In genomic region chr15:96488941-96489786, GRCm38 (mm10) we compare ENCODE assay signal across 8 mouse cellular contexts. TPM values are rescaled to one million over a fixed set of nuclear protein-coding genes. Genes with fewer than 3 reads are reported as not detected.
DNase-seq lines count a peak whose midpoint lies in the region; ATAC-seq lines count a peak whose summit lies in the region.

No protein-coding gene starts in this region.

- H3K4me1 ChIP-seq in heart, embryonic 16.5 days (ENCODE audit: control insufficient read depth, insufficient read depth, low read length): peaks cover 5% of the 10 kb centered on the region; the same call in 1 of the 2 replicates
- peaks cover 5% of the 10 kb centered on the region for H3K4me1 ChIP-seq in liver, embryonic 11.5 days (replicated peaks; ENCODE audit: control insufficient read depth, insufficient read depth, low read length)

- H3K27me3 ChIP-seq in heart, embryonic 16.5 days (ENCODE audit: control insufficient read depth, insufficient read depth, low read length): no peaks in the 10 kb centered on the region
- no peaks in the 10 kb centered on the region for H3K27me3 ChIP-seq in liver, embryonic 11.5 days (replicated peaks; ENCODE audit: control insufficient read depth, insufficient read depth, low read length)

- H3K9me3 ChIP-seq in heart, embryonic 16.5 days (replicated peaks; ENCODE audit: control insufficient read depth, low read length): no peaks in the 10 kb centered on the region
- H3K9me3 ChIP-seq in liver, embryonic 11.5 days (ENCODE audit: control insufficient read depth, low read length): no peaks in the 10 kb centered on the region

- no peaks in the 10 kb centered on the region for H3K36me3 ChIP-seq in heart, embryonic 16.5 days (ENCODE audit: control insufficient read depth, insufficient read depth)
- no peaks in the 10 kb centered on the region for H3K36me3 ChIP-seq in liver, embryonic 11.5 days (ENCODE audit: control insufficient read depth, insufficient read depth, low read length)

- WGBS in heart, embryonic 16.5 days: 29% methylated on average over 20 of the region's 20 CpGs
- 32% methylated on average over 20 of the region's 20 CpGs for WGBS in liver, embryonic 11.5 days

- ATAC-seq in heart, embryonic 16.5 days (replicated peaks; ENCODE audit: extremely low read depth, insufficient read depth, low FRiP score): no peak
- peak; percentile 80 for ATAC-seq in liver, embryonic 11.5 days (replicated peaks; ENCODE audit: low FRiP score)
- ATAC-seq in neutrophil, adult 5-6 weeks (ENCODE audit: extremely low read depth, insufficient number of reproducible peaks, low FRiP score, poor library complexity, severe bottlenecking): peak; percentile 50

- no peak overlapping the region for H3K9ac ChIP-seq in heart, embryonic 16.5 days (ENCODE audit: low read length)
- no peak overlapping the region for H3K9ac ChIP-seq in liver, embryonic 11.5 days (ENCODE audit: low read depth, low read length)

- peak overlapping the region; percentile 53 for H3K4me2 ChIP-seq in heart, embryonic 16.5 days (ENCODE audit: low read depth, low read length)
- H3K4me2 ChIP-seq in liver, embryonic 11.5 days: peak overlapping the region; percentile 56

- no peak overlapping the region for H3K27ac ChIP-seq in heart, embryonic 16.5 days (ENCODE audit: low read length)
- H3K27ac ChIP-seq in liver, embryonic 11.5 days (ENCODE audit: low read depth, low read length): no peak overlapping the region

- DNase-seq in adrenal gland, postnatal 14 days: peak; percentile 46
- no peak for DNase-seq in adrenal gland, postnatal 25 days
- peak; percentile 41 for DNase-seq in 416B (ENCODE audit: low read depth)
- peak; percentile 48 for DNase-seq in embryo, embryonic 9.5 days (ENCODE audit: extremely low spot score)
- peak; percentile 52 for DNase-seq in liver, embryonic 11.5 days (ENCODE audit: low spot score)
- DNase-seq in spleen, adult 12 weeks (ENCODE audit: low spot score): no peak

- H3K4me3 ChIP-seq in heart, embryonic 16.5 days (ENCODE audit: low read length): peak overlapping the region; percentile 1; the same call in 1 of the 2 replicates
- peak overlapping the region; percentile 13; the same call in 1 of the 2 replicates for H3K4me3 ChIP-seq in liver, embryonic 11.5 days (ENCODE audit: low read depth, low read length)

RNA-seq across cellular contexts. Expression of gene Scaf11, which starts 28.5 kb away (rescaled TPM):
- 70.4 and 76.2 TPM in 2 replicates for total RNA-seq in adrenal gland, postnatal 14 days (2021)
- total RNA-seq in adrenal gland, postnatal 25 days (2021): 83.2 and 90.0 TPM in 2 replicates
- 50.9 and 52.8 TPM in 2 replicates for polyA plus RNA-seq in heart, embryonic 16.5 days (2015; fragmentation: Nextera tagmentation; extraction: Ambion mirVana)
- 105 and 106 TPM in 2 replicates for polyA plus RNA-seq in liver, embryonic 11.5 days (2014; fragmentation: Nextera tagmentation; extraction: Ambion mirVana)
- total RNA-seq in neutrophil, adult 5-6 weeks (2017): 194 and 196 TPM in 2 replicates

Comparison
In these comparisons a context has a peak if more than half of its experiments do, and no peak if none do; other contexts are left out.
1. DNase-seq: peak in adrenal gland, postnatal 14 days (single experiment), 416B (single experiment), embryo, embryonic 9.5 days (single experiment) and liver, embryonic 11.5 days (single experiment); none in adrenal gland, postnatal 25 days (single experiment) and spleen, adult 12 weeks (single experiment).